Mouse (Mus musculus) myocyte (in vitro differentiated cells): Measurements from ENCODE around the gene 9130213A22Rik.

Experiments
- MAX ChIP-seq: IDR thresholded peaks from one replicate; pipeline ENCODE4 v1.6.1; 2011; ENCODE audit warnings: low read depth, mild to moderate bottlenecking, control low read depth
- MYOD1 ChIP-seq, 3 experiments: IDR thresholded peaks; one replicate each; pipeline ENCODE4 v1.6.1; 2011; ENCODE audit warnings: control low read depth in 2 of 3, low read depth in 2 of 3, mild to moderate bottlenecking in 2 of 3, moderate library complexity in 1 of 3; ENCODE audit not compliant: insufficient read length in 2 of 3, control insufficient read depth in 1 of 3
- POLR2A ChIP-seq: IDR thresholded peaks from one replicate; pipeline ENCODE4 v1.6.1; 2011; ENCODE audit warnings: low read depth, mild to moderate bottlenecking, control low read depth, moderate library complexity; ENCODE audit not compliant: insufficient read length
- POLR2AphosphoS2 ChIP-seq: IDR thresholded peaks from one replicate; pipeline ENCODE4 v1.6.1; 2011; ENCODE audit warnings: low read depth, control low read depth; ENCODE audit not compliant: insufficient read length
- TCF3 ChIP-seq: IDR thresholded peaks from one replicate; pipeline ENCODE4 v1.6.1; 2011; ENCODE audit warnings: low read depth, control low read depth; ENCODE audit not compliant: insufficient read length
- USF1 ChIP-seq: IDR thresholded peaks from one replicate; pipeline ENCODE4 v1.6.1; 2011; ENCODE audit warnings: low read depth, mild to moderate bottlenecking, control low read depth, moderate library complexity

GRCm38 (mm10) chr11:69089616-69090290, 32.6 kb downstream of the 9130213A22Rik start:
- no peak for TF ChIP-seq MAX
- no peak for TF ChIP-seq USF1
- peak; percentile 36 for TF ChIP-seq POLR2AphosphoS2
- peak; percentile 37 for TF ChIP-seq POLR2A
- no peak for TF ChIP-seq TCF3
- TF ChIP-seq MYOD1 (IDR thresholded peaks at IDR 0.05; ENCODE audit: control insufficient read depth in 1 of 3, insufficient read length in 2 of 3, low read depth in 2 of 3): no peak
